Mouse (Mus musculus) embryonic fibroblast, embryonic 13.5 days (primary cell): Measurements from ENCODE around the gene Fxr2. TPM values are rescaled to one million over a fixed set of nuclear protein-coding genes. Genes with fewer than 3 reads are reported as not detected.
"Not testable (repeated sequence)": the region's sequence is repeated elsewhere in the genome, so short reads cannot be mapped to it uniquely, and the experiment has no call there.

ENCODE experiments used
- H3K27ac ChIP-seq: 2 replicates; pipeline ENCODE4 v1.5.1; 2012; ENCODE audit warnings: low read length, control low read depth, inconsistent platforms; ENCODE audit not compliant: insufficient read depth
- H3K4me1 ChIP-seq: 2 replicates; pipeline ENCODE4 v1.6.1; 2011; ENCODE audit warnings: low read length; ENCODE audit not compliant: control insufficient read depth, insufficient read depth
- H3K4me3 ChIP-seq: 2 replicates; pipeline ENCODE4 v1.5.1; 2011; ENCODE audit warnings: mild to moderate bottlenecking, control low read depth, low read length; ENCODE audit not compliant: insufficient read depth
- CTCF ChIP-seq: IDR thresholded peaks from 2 replicates; pipeline ENCODE4 v1.5.1; 2011; ENCODE audit warnings: mild to moderate bottlenecking, control low read depth, low read length, moderate library complexity, borderline replicate concordance; ENCODE audit not compliant: insufficient read depth
- POLR2A ChIP-seq: IDR thresholded peaks from 2 replicates; pipeline ENCODE4 v1.6.1; 2011; ENCODE audit warnings: low read depth, mild to moderate bottlenecking, control low read depth, low read length, moderate library complexity
- polyA plus RNA-seq: library from polyadenylated mRNA; stranded (reverse); fragments of >200 nt; gene quantifications from 2 replicates; pipeline ENCODE4 v1.2.4, GENCODE M21; 2011; ENCODE audit warnings: low read depth; ENCODE audit not compliant: missing spikeins, insufficient read length

Fxr2 gene
- polyA plus RNA-seq, 1 experiment = 71.7 TPM

- H3K27ac ChIP-seq = no peak overlapping the region
- H3K4me1 ChIP-seq = no peaks in the 10 kb centered on the region
- H3K4me3 ChIP-seq = no peak overlapping the region
- TF ChIP-seq POLR2A (no peak), CTCF (no peak)
Observed at GRCm38 (mm10) chr11:69608525-69608924, 24.3 kb upstream of the Fxr2 start.

DNA sequence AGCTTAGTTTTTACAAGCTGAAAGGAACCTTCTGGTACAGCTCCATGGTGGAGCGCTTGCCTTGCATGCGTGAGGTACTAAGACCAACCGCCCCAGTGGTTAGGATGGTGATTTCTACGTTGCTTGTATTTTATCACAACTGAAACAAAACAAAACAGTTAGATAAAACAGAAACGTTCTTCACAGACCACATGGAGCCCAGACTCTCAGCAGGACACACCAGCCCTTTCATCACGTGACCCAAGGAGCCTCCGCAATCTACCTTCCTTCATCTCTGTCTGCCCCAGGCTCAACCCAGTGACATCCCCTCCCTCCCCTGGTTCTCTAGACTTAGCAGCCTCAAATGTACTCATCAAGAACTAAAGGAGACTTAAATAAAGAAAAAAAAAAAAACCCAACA lies 23.4 kb upstream of the Fxr2 start:
- H3K27ac ChIP-seq = no peak overlapping the region
- TF ChIP-seq POLR2A (no peak), CTCF (no peak)

DNA sequence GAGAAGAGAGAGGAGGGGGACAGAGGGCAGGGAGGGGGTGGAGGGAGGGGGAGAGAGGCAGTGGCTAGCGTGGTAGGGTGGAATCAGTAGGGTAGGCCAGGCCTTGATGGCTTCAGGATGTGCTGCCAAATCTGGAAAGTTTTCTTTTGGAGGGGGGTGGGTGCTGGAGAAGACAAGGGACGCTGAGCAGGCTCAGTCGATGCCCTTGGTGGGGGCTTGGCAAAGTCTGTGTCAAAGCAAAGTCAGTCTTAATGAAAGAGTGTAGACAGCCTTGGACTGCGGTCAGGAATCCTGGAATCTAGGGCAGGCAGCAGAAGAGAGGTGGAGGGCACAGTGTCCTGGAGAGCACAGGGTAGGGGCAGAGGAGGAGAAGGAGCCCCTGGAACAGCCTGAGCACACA lies 21.9 kb upstream of the Fxr2 start:
- no peak overlapping the region for H3K27ac ChIP-seq
- no peak overlapping the region for H3K4me3 ChIP-seq
- no peak for TF ChIP-seq CTCF
- TF ChIP-seq POLR2A = no peak
- H3K4me1 ChIP-seq = no peaks in the 10 kb centered on the region

More for the DNA sequence above, 23.4 kb upstream of the Fxr2 start:
- H3K4me3 ChIP-seq = no peak overlapping the region
- no peaks in the 10 kb centered on the region for H3K4me1 ChIP-seq

- Histone ChIP-seq H3K4me3 (no peak overlapping the region), H3K27ac (no peak overlapping the region), H3K4me1 (no peaks in the 10 kb centered on the region)
- TF ChIP-seq CTCF (peak; percentile 80), POLR2A (no peak)
Observed at GRCm38 (mm10) chr11:69613553-69614256, 19.1 kb upstream of the Fxr2 start.

GRCm38 (mm10) chr11:69614257-69614588 lies 18.6 kb upstream of the Fxr2 start:
- not testable (repeated sequence) for H3K27ac ChIP-seq, H3K4me3 ChIP-seq, H3K4me1 ChIP-seq

DNA sequence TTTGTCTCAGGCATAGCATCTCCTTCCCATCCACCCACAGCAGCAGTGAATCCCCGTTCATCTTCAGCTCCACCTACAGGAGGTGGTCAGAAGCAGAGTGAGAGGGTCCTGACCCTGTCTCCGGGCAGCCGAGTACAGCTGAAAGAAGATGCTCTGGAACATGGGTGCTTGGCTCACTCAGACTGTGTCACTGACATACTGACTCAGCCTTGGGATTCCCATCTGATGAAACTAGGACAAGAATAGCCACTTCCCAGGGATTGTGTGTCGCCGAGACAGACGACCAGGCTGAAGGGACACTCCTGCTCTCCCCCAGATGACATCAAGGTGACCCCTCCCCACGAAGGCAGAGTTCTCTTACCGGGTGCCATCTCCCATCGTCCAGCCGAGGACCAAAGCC lies 16.0 kb upstream of the Fxr2 start:
- H3K4me3 ChIP-seq = no peak overlapping the region

GRCm38 (mm10) chr11:69617805-69618204 lies 15.0 kb upstream of the Fxr2 start, which contains the start of gene Shbg:
Shbg (minus strand) TSS chr11:69617905.
- H3K4me3 ChIP-seq = no peak within 1 kb of the TSS
- TF ChIP-seq CTCF (no peak), POLR2A (no peak)
- peaks cover 2% of the 10 kb centered on the region; the same call in 1 of the 2 replicates for H3K4me1 ChIP-seq
- H3K27ac ChIP-seq = no peak within 1 kb of the TSS

More for the DNA sequence above, 16.0 kb upstream of the Fxr2 start:
- no peak overlapping the region for H3K27ac ChIP-seq
- TF ChIP-seq POLR2A (no peak), CTCF (no peak)
- no peaks in the 10 kb centered on the region for H3K4me1 ChIP-seq

DNA sequence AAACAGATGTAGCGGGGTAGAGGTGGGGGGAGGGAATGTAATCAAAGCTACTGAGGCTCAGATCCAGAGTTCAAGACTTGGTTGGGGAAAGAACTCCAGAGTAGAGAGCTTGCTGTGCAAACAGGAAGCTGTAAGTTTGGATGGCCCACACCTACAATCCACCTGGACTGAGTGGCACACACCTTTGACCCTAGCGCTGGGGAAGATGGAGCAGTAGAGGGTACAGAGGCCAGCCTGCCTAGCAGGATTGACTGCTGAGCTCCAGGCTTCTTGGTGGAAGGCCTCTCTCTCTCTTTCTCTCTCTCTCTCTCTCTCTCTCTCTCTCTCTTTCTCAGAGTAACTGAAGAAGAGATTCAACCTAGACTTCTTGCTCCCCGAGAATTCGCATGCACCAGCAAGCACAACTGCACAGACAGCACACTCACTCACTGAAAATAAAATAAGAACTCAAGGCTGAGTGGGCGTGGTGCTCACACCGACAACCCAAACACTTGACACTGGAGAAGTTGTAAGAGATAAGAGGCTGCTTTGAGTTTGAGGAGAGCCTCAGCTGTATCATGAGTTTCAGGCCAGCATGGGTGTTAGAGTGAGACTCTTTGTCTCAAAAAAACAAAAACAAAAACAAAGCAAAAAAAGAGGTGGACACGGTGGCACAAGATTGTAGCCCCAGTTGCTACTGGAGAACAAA lies 12.3 kb upstream of the Fxr2 start:
- H3K27ac ChIP-seq = no peak overlapping the region
- no peak overlapping the region for H3K4me3 ChIP-seq
- TF ChIP-seq CTCF = no peak
- TF ChIP-seq POLR2A = no peak
- peaks cover 2% of the 10 kb centered on the region; the same call in 1 of the 2 replicates for H3K4me1 ChIP-seq

DNA sequence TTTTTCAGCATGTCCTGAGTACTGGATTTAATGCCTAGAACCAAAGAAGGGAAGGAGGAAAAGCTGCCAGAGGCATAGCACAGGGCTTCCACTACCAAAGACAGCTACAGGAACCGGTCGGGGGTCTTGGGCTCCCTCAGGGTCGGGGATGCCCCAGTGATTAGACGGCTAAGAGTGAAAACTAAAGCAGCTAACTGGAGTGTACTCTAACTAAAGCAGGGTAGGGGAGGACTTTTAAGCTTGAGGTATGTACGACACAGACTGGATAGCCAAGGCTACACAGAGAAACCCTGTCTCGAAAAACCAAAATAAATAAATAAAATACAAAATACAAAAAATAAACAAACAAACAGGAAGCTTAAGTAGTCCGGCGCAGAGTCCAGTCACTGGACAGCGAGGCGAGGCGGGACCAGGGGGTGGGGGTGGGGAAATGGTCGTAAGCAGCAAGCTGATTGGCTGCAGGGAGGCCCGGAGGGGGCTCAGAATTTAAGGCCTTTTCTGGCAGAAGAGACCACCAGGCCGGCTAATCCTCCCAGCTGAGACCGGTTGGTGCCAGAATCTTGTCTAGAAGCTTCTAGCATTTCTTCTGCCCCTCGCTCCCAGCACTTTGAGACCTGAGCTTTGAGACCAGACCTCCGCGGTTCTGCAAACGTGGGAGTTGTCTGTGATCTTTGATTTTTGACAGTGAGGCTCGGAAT lies 11.1 kb upstream of the Fxr2 start, which contains the start of gene Sat2:
Sat2 (plus strand) TSS at position 454 of the 698 bp plus-strand sequence.
- peak; percentile 55 for TF ChIP-seq POLR2A
- TF ChIP-seq CTCF = no peak
- Histone ChIP-seq H3K4me3 (peak within 1 kb of the TSS; percentile 58), H3K27ac (no peak within 1 kb of the TSS), H3K4me1 (peaks cover 2% of the 10 kb centered on the region; the same call in 1 of the 2 replicates)

DNA sequence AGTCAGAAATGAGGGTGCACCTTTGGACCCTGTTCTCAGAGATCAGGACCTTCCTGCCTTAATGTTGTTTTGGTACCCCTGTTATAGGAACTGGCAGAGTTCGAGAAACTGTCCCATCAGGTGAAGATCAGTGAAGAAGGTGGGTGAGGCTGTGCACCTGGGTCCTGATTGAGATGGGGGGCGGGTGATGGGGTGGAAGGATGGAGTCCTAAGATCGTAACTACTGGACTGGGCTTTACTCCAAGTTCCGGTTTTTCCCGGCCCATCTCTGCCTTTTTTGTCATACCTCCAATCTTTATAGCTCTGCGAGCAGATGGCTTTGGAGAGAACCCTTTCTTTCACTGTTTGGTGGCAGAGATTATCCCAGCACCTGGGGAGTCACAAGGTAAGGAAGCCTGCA lies 10.4 kb upstream of the Fxr2 start:
- peak overlapping the region; percentile 58 for H3K4me3 ChIP-seq
- no peak overlapping the region for H3K27ac ChIP-seq
- TF ChIP-seq CTCF (no peak), POLR2A (no peak)
- H3K4me1 ChIP-seq = peaks cover 2% of the 10 kb centered on the region; the same call in 1 of the 2 replicates
